19 mouse cellular contexts compared by ENCODE assay signal in genomic region chr5:146368356-146368755, GRCm38 (mm10). TPM values are rescaled to one million over a fixed set of nuclear protein-coding genes. Genes with fewer than 3 reads are reported as not detected.
"Had no signal": no experiment of that assay in that cellular context is flagged by ENCODE, and none has a peak within 500 bp of the region (broad histone marks: within the 10 kb centered on the region; RNA-seq: fewer than 3 reads in every experiment).

No protein-coding gene starts in this region.

- H3K27me3 ChIP-seq: intestine, embryonic 15.5 days; kidney, embryonic 15.5 days; limb, embryonic 12.5 days; limb, embryonic 15.5 days; lung, embryonic 15.5 days had no signal

- H3K4me2 ChIP-seq: intestine, embryonic 15.5 days; kidney, embryonic 15.5 days; limb, embryonic 12.5 days; limb, embryonic 15.5 days; liver, embryonic 11.5 days; lung, embryonic 15.5 days; midbrain, embryonic 11.5 days had no signal

- DNase-seq: kidney, adult 11 months; kidney, adult 8-10 months; kidney, postnatal 10 days; kidney, postnatal 36 days; layer of hippocampus, postnatal 36 days; liver, postnatal 0 days; lung, postnatal 10 days; lung, postnatal 36 days; midbrain, embryonic 14.5 days; thymus, postnatal 36 days had no signal

- ATAC-seq: intestine, embryonic 15.5 days; liver, postnatal 0 days had no signal

- H3K4me1 ChIP-seq: intestine, embryonic 15.5 days; kidney, embryonic 15.5 days; limb, embryonic 12.5 days; limb, embryonic 15.5 days; lung, embryonic 15.5 days had no signal

- H3K4me3 ChIP-seq: intestine, embryonic 15.5 days; kidney, embryonic 15.5 days; left cerebral cortex, adult 2 months; limb, embryonic 12.5 days; limb, embryonic 15.5 days; lung, embryonic 15.5 days had no signal

- H3K36me3 ChIP-seq: intestine, embryonic 15.5 days; kidney, embryonic 15.5 days; limb, embryonic 12.5 days; limb, embryonic 15.5 days; lung, embryonic 15.5 days had no signal

- H3K9ac ChIP-seq: intestine, embryonic 15.5 days; kidney, embryonic 15.5 days; limb, embryonic 12.5 days; limb, embryonic 15.5 days; liver, embryonic 14.5 days; liver, postnatal 0 days; lung, embryonic 15.5 days had no signal

- H3K27ac ChIP-seq: intestine, embryonic 15.5 days; kidney, embryonic 15.5 days; left cerebral cortex, adult 2 months; limb, embryonic 12.5 days; limb, embryonic 15.5 days; liver, embryonic 14.5 days; lung, embryonic 15.5 days had no signal

- H3K9me3 ChIP-seq: intestine, embryonic 15.5 days; kidney, embryonic 15.5 days; limb, embryonic 15.5 days; lung, embryonic 15.5 days had no signal

RNA-seq across cellular contexts. Expression of gene Wasf3, which starts 16.4 kb away (rescaled TPM):
- polyA plus RNA-seq: liver, postnatal 0 days had no signal
